Mouse (Mus musculus) liver, embryonic 12.5 days (tissue): ENCODE data around the gene Hils1. TPM values are rescaled to one million over a fixed set of nuclear protein-coding genes. Genes with fewer than 3 reads are reported as not detected.

Experiments
- ATAC-seq: fragments of 200-750 bp; cut with Nextera tagmentation; 2 replicates; pipeline ENCODE4 v1.8.0; 2017; ENCODE audit warnings: moderate number of reproducible peaks, mild to moderate bottlenecking, moderate library complexity
- H3K27ac ChIP-seq: fragments of 300-500 bp; sonication (generic); 2 replicates; pipeline ENCODE4 v1.5.1; 2016; ENCODE audit warnings: mild to moderate bottlenecking
- H3K27me3 ChIP-seq: fragments of 300-500 bp; sonication (generic); replicated peaks from 2 replicates; pipeline ENCODE4 v1.6.1; 2016; ENCODE audit warnings: mild to moderate bottlenecking, moderate library complexity
- H3K36me3 ChIP-seq: fragments of 300-500 bp; sonication (generic); 2 replicates; pipeline ENCODE4 v1.6.1; 2016; ENCODE audit warnings: mild to moderate bottlenecking, moderate library complexity
- H3K4me1 ChIP-seq: fragments of 300-500 bp; sonication (generic); 2 replicates; pipeline ENCODE4 v1.6.1; 2016
- H3K4me2 ChIP-seq: fragments of 300-500 bp; sonication (generic); 2 replicates; pipeline ENCODE4 v1.6.1; 2016; ENCODE audit warnings: mild to moderate bottlenecking, moderate library complexity
- H3K4me3 ChIP-seq: fragments of 300-500 bp; sonication (generic); 2 replicates; pipeline ENCODE4 v1.5.1; 2016; ENCODE audit warnings: mild to moderate bottlenecking, moderate library complexity
- H3K9ac ChIP-seq: fragments of 300-500 bp; sonication (generic); 2 replicates; pipeline ENCODE4 v1.6.1; 2016; ENCODE audit warnings: mild to moderate bottlenecking, moderate library complexity
- H3K9me3 ChIP-seq: fragments of 300-500 bp; sonication (generic); replicated peaks from 2 replicates; pipeline ENCODE4 v1.6.1; 2016; ENCODE audit warnings: mild to moderate bottlenecking, moderate library complexity
- WGBS: fragments of 180-500 bp; shearing (Covaris S2); methylation state at CpG from one replicate; pipeline ENCODE4 v1.1.7; 2016; ENCODE audit not compliant: insufficient replicate concordance; 5-methylcytosine and 5-hydroxymethylcytosine counted together
- polyA plus RNA-seq: library from polyadenylated mRNA; unstranded; fragments of >200 nt; fragmentation: Nextera tagmentation; extraction: Ambion mirVana; gene quantifications from 2 replicates; pipeline ENCODE4 v1.2.1, GENCODE M21; 2016

Gene Hils1
- polyA plus RNA-seq, 1 experiment from 2014 or later: not detected

DNA sequence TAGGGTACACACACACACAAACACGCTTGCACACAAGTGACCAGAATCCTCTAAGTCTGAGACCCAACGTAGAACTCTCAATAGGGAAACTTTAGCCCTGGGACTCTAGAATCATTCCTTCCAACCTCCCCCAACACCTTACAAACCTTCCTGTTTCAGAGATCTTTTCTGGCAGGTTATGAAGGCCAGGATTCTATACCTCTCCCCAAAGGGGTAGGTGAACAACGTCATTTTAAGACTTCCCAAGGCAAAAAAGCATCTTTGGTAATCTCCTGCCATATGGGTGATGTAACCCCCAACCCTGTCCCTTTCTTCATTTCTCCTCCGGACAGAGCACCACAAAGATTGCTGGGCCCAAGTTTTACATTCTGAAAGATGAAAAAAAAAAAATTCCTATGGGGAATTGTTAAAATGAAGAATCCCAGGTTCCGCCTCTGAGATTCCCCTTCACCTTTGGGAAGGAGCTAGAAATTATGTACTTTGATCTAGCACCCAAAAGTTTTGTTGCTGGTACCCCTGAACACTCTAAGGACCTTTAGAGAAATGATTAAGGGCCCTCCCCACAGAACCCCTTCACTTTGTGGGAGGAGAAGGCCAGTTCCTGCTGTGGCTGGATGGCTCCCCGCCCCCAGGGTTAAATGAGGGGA is 22.8 kb downstream of the Hils1 start:
- Histone ChIP-seq H3K27ac (peak overlapping the region; percentile 90), H3K36me3 (peaks cover 19% of the 10 kb centered on the region), H3K9ac (peak overlapping the region; percentile 95), H3K9me3 (no peaks in the 10 kb centered on the region), H3K4me2 (peak overlapping the region; percentile 94), H3K4me1 (peaks cover 82% of the 10 kb centered on the region), H3K4me3 (peak overlapping the region; percentile 86), H3K27me3 (no peaks in the 10 kb centered on the region)
- peak; percentile 5; the same call in 1 of the 2 replicates for ATAC-seq
- WGBS: 30% methylated on average over 6 of the region's 6 CpGs

DNA sequence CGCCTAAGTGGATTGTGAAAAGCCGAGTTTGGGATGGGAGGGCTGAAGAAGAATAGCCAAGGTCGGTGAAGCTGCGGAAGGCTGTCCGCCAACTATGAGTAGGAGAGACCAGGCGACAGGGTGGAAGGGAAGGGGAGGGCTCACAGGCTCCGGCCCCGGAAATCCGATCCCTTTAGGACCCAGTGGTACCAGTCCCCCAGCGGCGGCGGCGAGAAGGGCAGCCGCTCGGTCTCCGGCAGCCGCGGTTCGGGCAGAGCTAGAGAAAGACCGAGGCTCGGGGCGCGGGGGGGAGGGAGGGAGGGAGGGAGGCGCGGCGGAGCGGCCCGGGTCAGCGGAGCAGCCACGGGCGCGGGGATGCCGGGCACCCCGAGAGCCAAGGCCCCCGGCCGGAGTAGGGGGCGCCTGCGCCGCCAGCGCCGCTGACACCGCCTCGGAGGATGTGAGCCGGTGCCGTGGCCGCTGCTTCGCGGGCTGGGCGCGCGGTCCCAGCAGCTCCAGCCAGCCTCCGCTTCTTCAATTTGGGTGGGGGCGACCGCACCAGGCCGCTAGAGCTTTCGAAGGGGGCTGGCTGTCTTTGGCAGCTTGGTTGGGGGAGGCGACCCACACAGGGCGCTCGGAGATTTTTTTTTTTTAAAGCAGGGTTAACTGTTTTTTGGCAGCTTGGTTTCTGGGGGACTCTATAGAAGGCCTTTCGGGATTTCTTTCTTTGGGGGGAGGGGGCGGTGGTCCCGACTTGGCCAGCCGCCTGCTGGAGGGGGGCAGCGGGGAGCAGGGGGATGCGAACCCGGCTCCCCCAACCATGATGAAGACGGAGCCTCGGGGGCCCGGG is 23.6 kb downstream of the Hils1 start, which contains the start of gene Ppp1r9b:
Ppp1r9b (plus strand) TSS at position 287 of the 829 bp plus-strand sequence.
- under 1% methylated on average over 41 of the region's 69 CpGs for WGBS
- H3K27me3 ChIP-seq: no peaks in the 10 kb centered on the region
- no peaks in the 10 kb centered on the region for H3K9me3 ChIP-seq
- ATAC-seq: peak; percentile 84
- H3K4me1 ChIP-seq: peaks cover 86% of the 10 kb centered on the region
- peak within 1 kb of the TSS; percentile 90 for H3K27ac ChIP-seq
- H3K36me3 ChIP-seq: peaks cover 26% of the 10 kb centered on the region
- H3K4me3 ChIP-seq: peak within 1 kb of the TSS; percentile 86
- H3K9ac ChIP-seq: peak within 1 kb of the TSS; percentile 95
- H3K4me2 ChIP-seq: peak within 1 kb of the TSS; percentile 94

DNA sequence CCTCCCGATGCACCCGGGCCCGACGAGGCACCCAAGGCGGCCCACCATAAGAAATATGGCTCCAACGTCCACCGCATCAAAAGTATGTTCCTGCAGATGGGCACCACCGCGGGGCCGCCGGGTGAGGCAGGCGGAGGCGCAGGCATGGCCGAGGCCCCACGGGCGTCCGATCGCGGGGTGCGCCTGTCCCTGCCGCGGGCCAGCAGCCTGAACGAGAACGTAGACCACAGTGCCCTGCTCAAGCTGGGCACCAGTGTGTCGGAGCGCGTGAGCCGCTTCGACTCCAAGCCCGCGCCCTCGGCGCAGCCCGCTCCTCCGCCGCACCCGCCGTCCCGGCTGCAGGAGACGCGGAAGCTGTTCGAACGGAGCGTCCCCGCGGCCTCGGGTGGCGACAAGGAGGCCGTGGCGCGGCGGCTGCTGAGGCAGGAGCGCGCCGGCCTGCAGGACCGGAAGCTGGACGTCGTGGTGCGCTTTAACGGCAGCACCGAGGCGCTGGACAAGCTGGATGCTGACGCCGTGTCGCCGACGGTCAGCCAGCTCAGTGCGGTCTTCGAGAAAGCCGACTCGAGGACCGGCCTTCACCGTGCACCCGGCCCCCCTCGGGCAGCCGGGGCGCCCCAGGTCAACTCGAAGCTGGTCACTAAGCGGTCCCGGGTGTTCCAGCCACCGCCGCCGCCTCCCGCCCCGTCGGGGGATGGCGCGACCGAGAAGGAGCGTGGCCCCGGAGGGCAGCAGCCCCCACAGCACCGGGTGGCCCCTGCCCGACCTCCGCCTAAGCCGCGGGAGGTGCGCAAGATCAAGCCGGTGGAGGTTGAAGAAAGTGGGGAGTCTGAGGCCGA is 24.5 kb downstream of the Hils1 start:
- peak; percentile 9; the same call in 1 of the 2 replicates for ATAC-seq
- Histone ChIP-seq H3K4me3 (peak overlapping the region; percentile 86), H3K9me3 (no peaks in the 10 kb centered on the region), H3K27me3 (no peaks in the 10 kb centered on the region), H3K4me1 (peaks cover 87% of the 10 kb centered on the region), H3K36me3 (peaks cover 35% of the 10 kb centered on the region), H3K4me2 (peak overlapping the region; percentile 94), H3K9ac (peak overlapping the region; percentile 95), H3K27ac (peak overlapping the region; percentile 90)
- under 1% methylated on average over 99 of the region's 99 CpGs for WGBS

DNA sequence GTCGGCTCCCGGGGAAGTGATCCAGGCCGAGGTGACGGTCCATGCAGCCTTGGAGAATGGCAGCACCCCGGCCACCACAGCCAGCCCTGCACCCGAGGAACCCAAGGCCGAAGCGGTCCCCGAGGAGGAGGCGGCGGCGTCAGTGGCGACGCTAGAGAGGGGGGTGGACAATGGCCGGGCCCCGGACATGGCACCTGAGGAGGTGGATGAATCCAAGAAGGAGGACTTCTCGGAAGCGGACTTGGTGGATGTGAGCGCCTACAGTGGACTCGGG is 25.0 kb downstream of the Hils1 start:
- Histone ChIP-seq H3K4me3 (peak overlapping the region; percentile 86), H3K27me3 (no peaks in the 10 kb centered on the region), H3K4me2 (peak overlapping the region; percentile 94), H3K9ac (peak overlapping the region; percentile 95), H3K4me1 (peaks cover 87% of the 10 kb centered on the region), H3K27ac (peak overlapping the region; percentile 90), H3K9me3 (no peaks in the 10 kb centered on the region), H3K36me3 (peaks cover 41% of the 10 kb centered on the region)
- under 1% methylated on average over 20 of the region's 20 CpGs for WGBS
- ATAC-seq: no peak

DNA sequence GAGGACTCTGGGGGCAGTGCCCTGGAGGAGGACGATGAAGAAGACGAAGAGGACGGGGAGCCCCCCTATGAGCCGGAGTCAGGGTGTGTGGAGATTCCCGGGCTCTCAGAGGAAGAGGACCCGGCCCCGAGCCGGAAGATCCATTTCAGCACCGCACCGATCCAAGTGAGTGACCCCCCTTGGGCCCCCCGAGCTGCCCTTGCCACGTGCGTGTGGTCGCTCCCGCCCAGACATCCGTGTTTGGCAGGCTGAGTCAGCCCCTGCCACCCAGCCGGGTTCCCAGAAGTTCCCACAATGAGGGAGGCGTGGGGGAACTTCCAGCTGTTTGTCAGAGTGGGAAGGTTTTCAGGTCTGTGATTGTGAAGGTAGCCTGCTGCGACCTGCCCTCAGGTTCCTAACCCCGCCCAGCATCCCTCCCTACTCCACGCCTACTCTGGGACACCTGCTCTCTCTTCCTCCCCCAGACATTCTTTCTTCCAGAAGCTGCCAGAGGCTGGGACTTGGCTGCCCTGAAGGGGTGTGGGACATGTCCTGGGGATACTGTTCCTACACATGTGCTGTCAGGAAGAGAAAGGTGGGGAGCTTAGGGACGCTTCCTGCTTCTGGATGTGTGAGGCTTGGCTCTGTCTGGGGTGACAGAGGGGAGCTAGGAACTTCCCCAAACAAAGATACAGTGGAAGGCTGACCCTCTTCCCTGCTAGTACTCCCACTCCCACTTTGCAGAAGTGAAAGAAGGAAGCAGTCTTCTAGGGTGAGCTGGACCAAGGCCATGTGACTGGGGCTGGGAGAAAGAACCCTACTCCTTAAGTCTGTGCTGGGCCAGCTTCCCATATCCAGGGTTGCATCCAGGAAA is 25.6 kb downstream of the Hils1 start:
- Histone ChIP-seq H3K27ac (peak overlapping the region; percentile 90), H3K9me3 (no peaks in the 10 kb centered on the region), H3K4me1 (peaks cover 87% of the 10 kb centered on the region), H3K36me3 (peaks cover 47% of the 10 kb centered on the region), H3K27me3 (no peaks in the 10 kb centered on the region), H3K9ac (peak overlapping the region; percentile 95), H3K4me2 (peak overlapping the region; percentile 94), H3K4me3 (peak overlapping the region; percentile 86)
- no peak for ATAC-seq
- 2% methylated on average over 22 of the region's 22 CpGs for WGBS

DNA sequence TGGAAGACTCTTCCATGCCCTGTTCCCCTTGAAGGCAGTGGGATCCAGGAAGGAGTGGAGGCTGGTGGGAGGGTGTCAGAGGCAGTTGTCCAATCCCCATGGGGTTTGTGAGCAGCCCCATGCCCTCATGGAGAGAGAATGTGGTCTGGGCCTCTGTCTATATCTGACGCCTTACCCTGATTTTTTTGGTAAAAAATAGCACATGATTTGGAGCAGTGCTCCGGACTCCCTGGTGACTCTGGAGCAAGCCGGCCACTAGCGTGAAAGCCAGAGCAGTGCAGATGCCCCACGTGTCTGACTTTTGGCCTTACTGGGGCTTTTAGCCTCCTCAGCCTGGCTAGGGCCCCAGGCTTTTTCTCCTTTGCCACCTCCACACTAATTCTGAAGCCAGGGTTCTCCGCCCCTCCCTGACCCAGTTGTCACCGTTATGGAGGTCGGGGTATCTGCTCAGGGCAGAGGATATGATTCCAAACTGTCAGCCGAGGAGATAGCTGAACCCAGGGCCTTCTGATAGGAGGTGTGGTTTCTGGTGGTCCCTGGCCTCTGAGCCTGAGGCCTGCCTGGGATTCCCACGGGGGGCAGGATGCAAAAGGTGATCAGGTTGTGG is 26.9 kb downstream of the Hils1 start:
- H3K27ac ChIP-seq: peak overlapping the region; percentile 90
- WGBS: 24% methylated on average over 10 of the region's 10 CpGs
- ATAC-seq: no peak
- H3K27me3 ChIP-seq: no peaks in the 10 kb centered on the region
- peak overlapping the region; percentile 95 for H3K9ac ChIP-seq
- H3K36me3 ChIP-seq: peaks cover 60% of the 10 kb centered on the region
- no peaks in the 10 kb centered on the region for H3K9me3 ChIP-seq
- H3K4me1 ChIP-seq: peaks cover 87% of the 10 kb centered on the region
- peak overlapping the region; percentile 94 for H3K4me2 ChIP-seq
- peak overlapping the region; percentile 86 for H3K4me3 ChIP-seq

DNA sequence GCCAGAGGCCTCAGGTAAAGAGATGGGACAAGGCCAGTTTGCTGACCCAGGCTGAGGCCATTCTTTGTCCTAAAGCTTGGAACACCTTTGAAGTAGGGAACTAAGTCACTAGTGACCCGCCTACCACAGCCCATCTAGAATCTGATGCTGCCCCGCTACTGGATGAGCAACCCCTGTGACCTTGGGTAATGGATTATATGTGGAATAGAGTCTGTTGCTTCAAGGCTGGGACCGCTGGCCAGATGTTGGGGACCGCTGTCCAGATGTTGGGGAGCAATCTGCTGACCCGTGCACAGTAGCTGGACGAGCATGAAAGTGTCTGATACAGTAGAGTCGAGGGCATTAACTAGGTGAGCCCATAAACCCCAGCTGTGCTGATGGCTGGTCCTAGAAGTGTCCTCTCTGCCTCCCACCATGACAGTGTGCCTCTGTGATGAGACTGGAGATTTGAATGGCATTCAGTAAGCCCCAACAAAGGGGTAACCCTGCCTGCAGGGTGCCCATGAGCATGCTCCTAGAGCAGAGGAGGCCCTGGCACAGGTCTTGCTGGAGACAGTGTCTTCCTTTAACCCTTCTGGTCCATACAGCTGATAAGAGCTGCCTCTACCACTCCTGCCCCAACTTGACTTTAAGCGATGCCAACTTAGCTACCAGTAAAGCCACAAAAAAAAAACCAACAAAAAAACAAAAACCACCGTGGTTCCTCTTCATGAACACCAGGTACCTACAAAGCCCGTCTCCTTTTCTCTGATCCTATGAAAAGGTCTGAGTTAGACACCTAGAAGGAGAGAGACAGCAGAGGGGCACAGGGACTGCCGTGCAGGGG is 27.8 kb downstream of the Hils1 start:
- Histone ChIP-seq H3K27ac (peak overlapping the region; percentile 90), H3K4me2 (peak overlapping the region; percentile 94), H3K9me3 (no peaks in the 10 kb centered on the region), H3K27me3 (no peaks in the 10 kb centered on the region), H3K4me3 (peak overlapping the region; percentile 86), H3K9ac (peak overlapping the region; percentile 95), H3K36me3 (peaks cover 68% of the 10 kb centered on the region), H3K4me1 (peaks cover 87% of the 10 kb centered on the region)
- 56% methylated on average over 11 of the region's 11 CpGs for WGBS
- no peak for ATAC-seq

DNA sequence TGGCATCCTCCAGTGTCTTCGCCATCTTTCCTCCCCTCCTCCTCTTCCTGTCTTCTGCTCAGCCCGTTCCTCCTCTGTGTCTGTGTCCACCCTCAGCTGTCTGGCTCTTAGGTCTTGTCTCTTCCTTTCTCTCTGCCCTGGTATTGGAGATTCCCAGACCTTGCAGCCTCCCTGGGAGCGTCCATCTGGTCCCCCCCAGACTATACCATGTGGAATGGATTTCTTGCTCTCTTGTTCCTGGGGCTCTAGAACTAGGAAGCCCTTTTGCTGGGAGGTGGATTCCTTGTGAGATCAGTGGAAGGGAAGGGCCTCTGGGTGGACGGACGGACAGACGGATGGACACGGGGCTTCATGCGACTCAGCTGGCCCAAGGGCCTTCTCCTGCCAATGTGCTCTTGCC is 28.7 kb downstream of the Hils1 start:
- peak overlapping the region; percentile 94 for H3K4me2 ChIP-seq
- H3K36me3 ChIP-seq: peaks cover 77% of the 10 kb centered on the region
- peaks cover 91% of the 10 kb centered on the region for H3K4me1 ChIP-seq
- no peak for ATAC-seq
- no peaks in the 10 kb centered on the region for H3K27me3 ChIP-seq
- H3K9me3 ChIP-seq: no peaks in the 10 kb centered on the region
- H3K27ac ChIP-seq: peak overlapping the region; percentile 90
- 77% methylated on average over 8 of the region's 8 CpGs for WGBS
- H3K4me3 ChIP-seq: peak overlapping the region; percentile 86; the same call in 1 of the 2 replicates
- H3K9ac ChIP-seq: peak overlapping the region; percentile 95

DNA sequence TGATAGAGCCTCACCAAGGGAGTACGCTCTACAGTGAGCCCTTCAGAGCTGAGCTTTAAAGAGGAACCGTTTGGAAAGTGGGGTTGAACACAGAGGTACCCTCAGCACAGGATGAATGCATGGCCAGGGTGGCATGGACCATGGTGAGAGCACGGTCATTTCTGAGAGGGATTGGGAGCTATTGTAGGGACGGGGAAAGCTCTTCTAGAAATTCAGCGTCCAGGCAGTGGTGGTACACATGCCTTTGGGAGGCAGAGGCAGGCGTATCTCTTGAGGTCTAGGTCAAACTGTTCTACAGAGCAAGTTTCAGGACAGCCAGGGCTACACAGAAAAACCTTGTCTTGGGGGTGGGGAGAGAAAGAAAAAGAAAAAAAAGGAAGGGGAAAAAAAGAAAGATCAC is 29.6 kb downstream of the Hils1 start:
- Histone ChIP-seq H3K4me2 (peak overlapping the region; percentile 94), H3K4me3 (peak overlapping the region; percentile 54), H3K9me3 (no peaks in the 10 kb centered on the region), H3K27me3 (no peaks in the 10 kb centered on the region), H3K27ac (peak overlapping the region; percentile 90), H3K4me1 (peaks cover 99% of the 10 kb centered on the region), H3K9ac (peak overlapping the region; percentile 95), H3K36me3 (peaks cover 85% of the 10 kb centered on the region)
- WGBS: 63% methylated on average over 6 of the region's 6 CpGs
- ATAC-seq: no peak

DNA sequence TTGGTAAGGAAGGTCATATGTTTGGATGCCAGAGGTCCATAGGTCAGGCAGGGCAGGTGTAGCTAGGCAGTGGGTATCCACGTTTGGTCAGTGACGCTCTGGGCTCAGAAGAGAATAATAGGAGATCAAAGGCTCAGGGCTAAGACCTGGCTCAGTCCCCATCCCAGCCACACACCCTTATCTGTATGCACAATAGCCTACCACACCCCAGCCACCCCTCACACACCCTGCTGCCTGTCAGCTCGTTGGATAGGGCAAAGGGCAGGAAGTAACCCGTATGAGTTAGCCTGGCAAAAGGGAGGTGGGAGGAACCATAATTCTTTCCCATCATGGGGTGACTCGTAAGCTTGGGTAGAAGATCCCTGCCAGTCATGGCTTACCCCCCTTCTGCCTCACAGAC is 30.2 kb downstream of the Hils1 start:
- Histone ChIP-seq H3K4me2 (peak overlapping the region; percentile 94), H3K36me3 (peaks cover 91% of the 10 kb centered on the region), H3K27ac (peak overlapping the region; percentile 90), H3K9me3 (no peaks in the 10 kb centered on the region), H3K4me1 (peaks cover 99% of the 10 kb centered on the region), H3K9ac (peak overlapping the region; percentile 95), H3K4me3 (peak overlapping the region; percentile 54), H3K27me3 (no peaks in the 10 kb centered on the region)
- ATAC-seq: peak; percentile 93
- 16% methylated on average over 5 of the region's 5 CpGs for WGBS
